Mouse (Mus musculus) thymus, postnatal 0 days (tissue): ENCODE results near the gene Canx. TPM values are rescaled to one million over a fixed set of nuclear protein-coding genes. Genes with fewer than 3 reads are reported as not detected.
"Not testable (repeated sequence)": the region's sequence is repeated elsewhere in the genome, so short reads cannot be mapped to it uniquely, and the experiment has no call there.

ENCODE experiments used
- DNase-seq: peaks from one replicate; pipeline ENCODE4 v3.0.0-alpha.2; 2015; ENCODE audit warnings: low spot score
- polyA plus RNA-seq: library from polyadenylated mRNA; unstranded; fragments of >200 nt; fragmentation: Nextera tagmentation; extraction: Ambion mirVana; gene quantifications from 2 replicates; pipeline ENCODE4 v1.2.1, GENCODE M21; 2015

Canx gene
- polyA plus RNA-seq, 1 experiment from 2014 or later = 196 TPM

DNA sequence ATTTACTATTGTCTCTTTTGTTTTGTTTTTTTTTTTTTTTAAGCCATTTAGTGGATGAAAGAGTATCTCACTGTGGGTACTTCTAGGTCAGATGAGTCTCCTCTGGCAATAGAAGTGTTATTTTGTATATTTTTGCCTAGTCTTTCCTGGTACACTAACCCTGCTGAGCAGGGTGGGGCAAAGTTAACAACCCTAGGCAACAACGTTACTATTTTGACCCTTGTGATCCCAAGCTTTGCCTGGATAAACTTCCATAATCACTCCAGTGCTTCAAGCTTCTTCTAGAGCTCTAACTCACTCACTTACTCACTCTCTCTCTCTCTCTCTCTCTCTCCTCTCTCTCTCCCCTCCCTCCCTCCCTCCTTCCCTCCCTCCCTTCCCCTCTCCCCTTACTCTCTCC is 10.7 kb upstream of the Canx start:
- no peak for DNase-seq

DNA sequence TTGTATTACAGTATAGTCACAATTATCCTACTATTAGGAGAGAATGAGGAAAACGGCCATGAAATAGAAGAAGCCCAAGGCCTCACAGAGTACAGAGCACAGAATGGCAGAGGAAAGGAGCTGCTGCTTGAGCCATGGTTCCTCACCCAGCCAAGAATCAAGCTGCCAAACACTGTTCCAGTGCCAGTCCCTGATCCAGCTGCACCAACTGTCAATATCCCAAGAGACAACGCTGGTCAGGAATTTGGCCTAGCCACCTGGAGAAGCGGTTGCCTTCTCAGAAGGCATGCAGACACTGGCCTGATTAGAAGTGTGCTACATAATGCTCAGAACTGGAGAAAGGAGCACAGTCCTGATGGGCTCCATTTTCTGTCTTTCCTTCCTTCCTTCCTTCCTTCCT is 7.7 kb upstream of the Canx start:
- DNase-seq = no peak

DNA sequence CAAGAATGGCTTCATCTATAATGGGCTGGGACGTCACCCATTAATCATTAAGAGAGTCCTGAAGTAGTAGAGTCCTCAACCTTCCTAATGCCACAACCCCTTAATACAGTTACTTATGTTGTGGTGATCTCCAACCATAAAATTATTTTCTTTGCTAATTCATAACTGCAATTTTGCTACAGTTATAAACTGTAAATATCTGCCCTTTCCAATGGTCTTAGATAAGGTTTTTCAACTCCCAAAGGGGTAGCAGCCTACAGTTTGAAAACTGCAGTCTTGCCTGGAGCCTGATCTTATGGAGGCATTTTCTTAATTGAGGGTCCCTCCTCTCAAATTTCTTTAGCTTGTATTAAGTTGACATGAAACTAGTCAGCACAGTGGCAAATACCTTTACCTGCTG is 3.9 kb upstream of the Canx start:
- DNase-seq = no peak

DNA sequence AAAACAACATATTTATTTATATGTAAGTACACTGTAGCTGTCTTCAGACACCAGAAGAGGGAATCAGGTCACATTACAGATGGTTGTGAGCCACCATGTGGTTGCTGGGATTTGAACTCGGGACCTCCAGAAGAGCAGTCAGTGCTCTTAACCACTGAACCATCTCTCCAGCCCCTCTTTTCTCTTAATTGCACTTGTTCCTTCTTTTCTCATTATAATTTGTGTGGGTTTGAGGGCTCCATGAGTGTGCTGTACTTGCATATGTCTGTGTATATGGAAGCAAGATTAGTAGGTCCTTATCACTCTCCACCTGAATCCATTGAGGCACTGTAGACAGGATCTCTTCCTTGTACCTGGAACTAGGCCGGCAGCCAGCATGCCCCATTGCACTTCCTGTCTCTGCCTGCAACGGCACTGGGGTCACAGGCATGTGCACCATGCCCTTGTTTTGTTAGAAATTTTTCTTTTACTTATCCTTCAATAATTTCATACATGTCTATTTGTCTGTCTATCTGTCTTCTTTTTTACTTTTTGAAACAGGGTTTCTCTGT is 2.7 kb upstream of the Canx start:
- no peak for DNase-seq

- DNase-seq = no peak
Observed at GRCm38 (mm10) chr11:50326302-50326966, 961 bp upstream of the Canx start.

- DNase-seq = no peak
Observed at GRCm38 (mm10) chr11:50324751-50325471, 562 bp downstream of the Canx start.

GRCm38 (mm10) chr11:50323843-50324242 is 1.6 kb downstream of the Canx start:
- DNase-seq = no peak

DNA sequence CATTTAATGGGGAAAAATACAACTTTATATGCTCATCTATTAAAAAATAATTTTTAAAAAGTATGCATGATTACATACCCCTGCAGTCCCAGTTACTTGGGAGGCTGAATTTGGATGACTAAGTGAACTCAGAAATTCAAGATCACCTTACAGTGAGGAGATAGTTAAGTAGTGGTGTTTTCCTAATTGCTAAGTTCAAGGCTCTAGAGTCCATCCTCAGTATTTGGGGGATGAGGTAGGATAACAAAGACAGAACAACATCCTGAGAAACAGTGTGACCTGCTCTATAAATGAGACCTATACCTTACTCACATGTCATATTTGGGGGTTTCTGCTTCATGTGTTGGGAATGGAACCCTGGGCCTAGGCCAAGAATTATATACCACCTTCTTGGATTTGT is 3.1 kb downstream of the Canx start:
- no peak for DNase-seq

- no peak for DNase-seq
Observed at GRCm38 (mm10) chr11:50321239-50321638, 4.2 kb downstream of the Canx start.

DNA sequence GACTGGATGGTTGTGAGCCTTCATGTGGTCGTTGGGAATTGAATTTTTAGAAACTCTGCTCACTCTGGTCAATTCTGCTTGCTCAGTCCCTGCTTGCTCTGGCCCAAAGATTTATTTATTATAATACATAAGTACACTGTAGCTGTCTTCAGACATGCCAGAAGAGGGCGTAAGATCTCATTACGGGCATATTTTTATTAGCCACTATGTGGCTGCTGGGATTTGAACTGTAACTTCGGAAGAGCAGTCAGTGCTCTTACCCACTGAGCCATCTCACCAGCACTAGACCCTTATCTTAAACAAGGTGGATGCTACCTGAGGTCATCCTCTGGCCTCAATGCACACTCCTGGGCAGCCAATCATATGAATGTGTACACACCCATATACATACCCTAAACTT is 6.1 kb downstream of the Canx start:
- DNase-seq = not testable (repeated sequence)

- no peak for DNase-seq
Observed at GRCm38 (mm10) chr11:50312803-50313202, 12.7 kb downstream of the Canx start.

DNA sequence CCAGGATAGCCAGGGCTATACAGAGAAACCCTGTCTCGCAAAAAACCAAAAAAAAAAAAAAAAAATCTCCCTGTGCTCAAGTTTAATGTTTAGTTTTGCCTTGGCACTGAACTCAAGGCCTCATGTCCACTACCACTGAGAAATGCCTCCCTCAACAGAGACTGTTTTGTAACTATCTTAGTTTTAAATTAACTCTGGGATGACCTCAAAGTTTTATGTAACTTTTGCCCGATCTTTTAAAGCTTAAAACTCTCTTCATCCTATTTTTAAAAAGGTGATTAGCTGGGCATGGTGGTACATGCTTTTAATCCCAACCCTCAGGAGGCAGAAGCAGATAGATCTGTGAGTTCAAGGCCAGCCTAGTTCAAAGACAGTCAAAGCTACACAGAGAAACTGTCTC is 22.1 kb downstream of the Canx start:
- no peak for DNase-seq

- DNase-seq = peak; percentile 97
Observed at GRCm38 (mm10) chr11:50292190-50292855, 33.1 kb downstream of the Canx start, which contains the start of gene Maml1. Maml1 (minus strand) TSS chr11:50292311.

DNA sequence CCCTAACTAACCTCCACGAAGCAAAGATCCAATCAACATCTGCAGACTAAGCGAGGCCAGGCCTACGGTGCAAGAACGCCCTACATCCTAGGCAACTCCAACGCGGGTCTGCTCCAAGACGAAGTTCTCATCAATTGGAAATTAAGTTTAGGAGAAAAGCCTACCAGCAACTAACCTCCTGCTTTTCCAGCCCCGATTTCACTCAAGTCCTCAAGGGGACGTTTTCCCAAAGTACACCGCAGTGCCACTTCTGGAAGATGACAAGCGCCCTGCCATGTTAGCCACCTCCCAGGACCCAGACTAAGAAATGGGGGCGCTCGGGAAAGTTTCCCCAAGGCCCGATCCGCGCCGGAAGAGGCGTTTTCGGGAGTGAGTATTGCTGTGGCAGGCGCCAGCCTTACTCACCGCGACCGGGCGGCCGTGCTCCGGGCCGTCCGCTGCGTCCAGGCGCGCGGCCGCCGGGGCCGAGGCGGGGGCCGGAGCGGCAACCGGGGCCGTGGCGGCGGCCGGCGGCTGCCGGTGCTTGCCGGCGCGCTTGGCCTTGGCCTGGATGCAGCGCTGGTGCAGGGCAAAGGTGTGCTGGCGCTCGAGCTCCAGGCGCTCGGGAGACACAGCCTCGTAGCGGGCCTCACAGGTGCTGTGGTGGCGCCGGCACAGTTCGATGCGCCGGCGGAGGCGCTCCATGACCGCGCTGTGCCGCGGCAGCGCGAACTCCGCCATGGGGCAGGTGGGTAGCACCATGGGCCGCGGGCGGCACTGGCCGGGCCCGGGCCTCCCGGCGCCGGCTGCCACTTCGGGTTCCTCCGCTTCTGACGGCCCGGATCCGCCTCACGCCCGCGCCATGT is 33.9 kb downstream of the Canx start:
- DNase-seq = peak; percentile 50

DNA sequence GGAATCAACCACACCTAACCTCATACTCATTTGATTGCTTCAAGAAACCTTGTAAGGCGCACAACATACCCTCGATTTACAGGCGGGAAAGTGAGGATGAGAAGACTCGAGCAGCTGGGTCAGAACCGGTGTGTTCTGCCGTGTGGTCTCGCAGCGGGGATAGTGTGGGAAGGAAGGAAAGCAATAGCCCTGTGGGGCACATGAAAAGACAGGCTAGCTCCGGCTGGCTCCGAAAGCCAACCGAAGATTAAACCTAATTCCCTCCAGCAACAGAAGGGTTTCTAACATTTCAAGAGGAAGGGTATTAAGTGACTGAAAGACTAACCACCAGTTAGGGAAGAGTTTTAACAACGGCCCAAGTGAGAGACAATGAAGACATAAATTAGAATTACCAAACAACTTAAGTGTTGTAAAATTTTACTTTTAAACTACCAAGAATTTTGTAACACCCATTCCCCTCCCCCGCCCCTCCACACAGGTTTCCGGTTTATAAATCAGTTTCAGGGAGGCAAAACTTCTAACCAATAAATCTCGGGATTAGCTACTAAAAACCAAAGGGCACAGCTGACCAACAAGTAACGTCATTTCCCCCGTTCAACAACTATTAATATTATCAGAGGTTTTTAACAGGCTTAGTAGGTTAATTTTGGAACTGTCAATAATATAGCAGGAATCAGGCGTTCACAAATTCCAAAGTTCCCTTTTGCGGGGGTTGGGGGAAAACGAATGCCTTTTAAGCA is 34.8 kb downstream of the Canx start:
- no peak for DNase-seq

DNA sequence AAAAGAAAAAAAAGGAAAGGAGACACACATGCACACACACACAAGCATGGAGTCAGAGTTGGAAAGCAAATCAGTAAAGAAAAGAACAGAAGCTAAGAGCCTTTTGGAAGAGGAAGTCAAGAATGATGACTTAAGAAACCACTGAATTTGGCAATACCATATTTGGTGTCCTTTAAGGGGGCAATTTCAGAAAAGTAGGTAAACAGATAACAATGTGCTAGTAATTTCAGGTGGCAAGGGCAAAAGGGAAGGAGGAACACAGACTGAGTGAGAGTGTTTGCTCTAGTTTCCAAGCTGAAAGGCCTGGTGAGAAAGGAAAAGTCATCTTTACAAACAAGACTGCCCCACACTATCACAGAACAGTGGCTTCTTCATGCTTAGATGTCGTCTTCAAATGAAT is 39.0 kb downstream of the Canx start:
- DNase-seq = peak; percentile 7

GRCm38 (mm10) chr11:50285696-50286095 is 39.8 kb downstream of the Canx start:
- no peak for DNase-seq

DNA sequence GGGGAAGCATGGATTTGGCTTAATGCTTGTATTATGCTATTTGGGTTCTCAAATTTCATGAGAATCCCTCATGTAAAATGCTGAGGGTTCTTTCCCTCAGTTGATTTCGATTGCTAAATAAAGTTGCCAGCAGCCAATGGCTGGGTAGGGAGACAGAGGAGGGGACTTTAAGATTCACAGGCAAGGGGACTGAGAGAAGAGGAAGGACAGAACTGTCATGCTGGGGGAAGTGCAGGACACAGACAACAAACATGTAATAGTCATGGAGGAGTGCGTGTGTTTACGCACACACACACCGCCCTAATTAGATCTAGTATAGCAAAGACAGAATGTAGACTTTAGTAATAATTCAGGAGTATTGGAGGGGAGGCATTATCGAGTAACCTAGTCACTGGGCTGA is 40.2 kb downstream of the Canx start:
- DNase-seq = no peak

- peak; percentile 37 for DNase-seq
Observed at GRCm38 (mm10) chr11:50280053-50280452, 45.4 kb downstream of the Canx start.

- DNase-seq = no peak
Observed at GRCm38 (mm10) chr11:50279005-50279404, 46.5 kb downstream of the Canx start.

GRCm38 (mm10) chr11:50277706-50278105 is 47.8 kb downstream of the Canx start:
- DNase-seq = no peak
